Mouse (Mus musculus) c-Kit-positive CD71-positive TER-119-negative erythroid progenitor cells, embryonic 14.5 days (primary cell): ENCODE measurements around the gene Olfr835.

Experiments
- DNase-seq: peaks from one replicate; pipeline ENCODE4 v3.0.0-alpha.2; 2013; ENCODE audit warnings: low read depth

Olfr835 gene

GRCm38 (mm10) chr9:19032435-19032834 is at the start of gene Olfr835:
Gene Olfr835 (plus strand): TSS chr9:19032735.
- no peak for DNase-seq

- no peak for DNase-seq
These were observed 44.8 kb upstream of the Olfr835 start, which contains the start of gene Olfr834 for GRCm38 (mm10) chr9:18987690-18988089. Gene Olfr834 (plus strand): TSS chr9:18987990.

- no peak for DNase-seq
These were observed 52.5 kb downstream of the Olfr835 start for GRCm38 (mm10) chr9:19084986-19085385.
